Mouse (Mus musculus) CH12.LX (cell line): ENCODE data around the gene Gm40460.
"Not testable (repeated sequence)": the region's sequence is repeated elsewhere in the genome, so short reads cannot be mapped to it uniquely, and the experiment has no call there.

Source experiments
- CTCF ChIP-seq, 2 experiments: IDR thresholded peaks in 1 of 2; conservative IDR thresholded peaks in 1 of 2; 2 replicates each; pipeline ENCODE4 v1.5.1; 2011 to 2012; ENCODE audit warnings: low read depth in 2 of 2, low read length in 2 of 2, improper control_type of control experiment in 1 of 2, inconsistent platforms in 1 of 2, mild to moderate bottlenecking in 1 of 2, moderate library complexity in 1 of 2
- EP300 ChIP-seq: IDR thresholded peaks from 2 replicates; pipeline ENCODE4 v1.6.1; 2011; ENCODE audit warnings: low read length, improper control_type of control experiment
- HCFC1 ChIP-seq: IDR thresholded peaks from 2 replicates; pipeline ENCODE4 v1.6.1; 2012; ENCODE audit warnings: low read depth, mild to moderate bottlenecking, inconsistent platforms, low read length, improper control_type of control experiment
- MAFK ChIP-seq: IDR thresholded peaks from 2 replicates; pipeline ENCODE4 v1.6.1; 2011; ENCODE audit warnings: low read length, improper control_type of control experiment; ENCODE audit not compliant: insufficient replicate concordance
- TBP ChIP-seq: conservative IDR thresholded peaks from 2 replicates; pipeline ENCODE4 v1.6.1; 2011; ENCODE audit warnings: low read depth, low read length, improper control_type of control experiment
- ZC3H11A ChIP-seq: IDR thresholded peaks from 2 replicates; pipeline ENCODE4 v1.6.1; 2012; ENCODE audit warnings: low read depth, mild to moderate bottlenecking, inconsistent platforms, low read length, improper control_type of control experiment

- TF ChIP-seq HCFC1; CTCF (conservative IDR thresholded peaks at IDR 0.05 in 1 of 2, IDR thresholded peaks at IDR 0.05 in 1 of 2; ENCODE audit: low read depth in 2 of 2, low read length in 2 of 2); TBP; ZC3H11A; MAFK; EP300: not testable (repeated sequence)
These were observed 42.0 kb upstream of the Gm40460 start for GRCm38 (mm10) chr7:142282847-142283246.
